Mouse (Mus musculus) ovary, adult 2 months (tissue): ENCODE data around the gene Ubxn10. TPM values are rescaled to one million over a fixed set of nuclear protein-coding genes. Genes with fewer than 3 reads are reported as not detected.

Experiments used
- polyA plus RNA-seq: library from polyadenylated mRNA; depleted of rRNA; stranded (reverse); fragments of >200 nt; gene quantifications from 2 replicates; pipeline ENCODE4 v1.2.3, GENCODE M21; 2012; rRNA removed

Ubxn10 gene
- polyA plus RNA-seq, result 34.1 and 38.5 TPM in 2 replicates

GRCm38 (mm10) chr4:138737031-138737430 lies at the start of gene Ubxn10:
Gene Ubxn10 (minus strand): TSS chr4:138737167.

GRCm38 (mm10) chr4:138775435-138775834 lies 38.5 kb upstream of the Ubxn10 start, which contains the start of gene Pla2g2d:
Gene Pla2g2d (plus strand): TSS chr4:138775735.

GRCm38 (mm10) chr4:138757416-138757815 lies 20.4 kb upstream of the Ubxn10 start, which contains the start of gene Pla2g2f:
Gene Pla2g2f (minus strand): TSS chr4:138757626.

GRCm38 (mm10) chr4:138724354-138725126 lies 12.4 kb downstream of the Ubxn10 start, which contains the start of gene Pla2g2c:
Gene Pla2g2c (plus strand): TSS chr4:138724792.

Other genes with a start within 250 kb of the Ubxn10 start
- gene Vwa5b1, start 101.3 kb downstream of the Ubxn10 start, polyA plus RNA-seq, result 0.80 and 1.6 TPM in 2 replicates
- gene Pla2g2c, start 12.4 kb downstream of the Ubxn10 start, polyA plus RNA-seq, result 0.39 and 0.51 TPM in 2 replicates
- 0.71 and 0.74 TPM in 2 replicates for gene Pla2g2f, start 20.5 kb upstream of the Ubxn10 start, polyA plus RNA-seq
- gene Pla2g2d, start 38.6 kb upstream of the Ubxn10 start, polyA plus RNA-seq, result 1.7 and 3.4 TPM in 2 replicates
- gene Pla2g5, start 126.3 kb upstream of the Ubxn10 start, polyA plus RNA-seq, result 73.1 and 95.7 TPM in 2 replicates
- 0.38 and 0.68 TPM in 2 replicates for gene Gm13030, start 136.8 kb upstream of the Ubxn10 start, polyA plus RNA-seq
- 2.1 and 4.8 TPM in 2 replicates for gene Pla2g2e, start 140.8 kb upstream of the Ubxn10 start, polyA plus RNA-seq
- gene Otud3, start 176.8 kb upstream of the Ubxn10 start, polyA plus RNA-seq, result 8.2 and 9.4 TPM in 2 replicates
- 5.7 and 9.0 TPM in 2 replicates for gene Rnf186, start 229.9 kb upstream of the Ubxn10 start, polyA plus RNA-seq
- gene Tmco4, start 235.7 kb upstream of the Ubxn10 start, polyA plus RNA-seq, result 12.2 and 13.1 TPM in 2 replicates